Mouse (Mus musculus) spleen, adult 10 weeks (tissue): ENCODE data around the gene Actr5. TPM values are rescaled to one million over a fixed set of nuclear protein-coding genes. Genes with fewer than 3 reads are reported as not detected.

Experiments used
- polyA plus RNA-seq: library from polyadenylated mRNA; stranded (reverse); fragments of 350-450 nt; fragmentation: Illumina TruSeq; extraction: RNeasy Lipid Tissue Mini Kit (QIAGEN cat#74804); gene quantifications from one replicate; pipeline ENCODE4 v1.2.3, GENCODE M21; 2015; ENCODE audit warnings: low replicate concordance; ENCODE audit not compliant: insufficient read depth

Gene Actr5
- 9.8 TPM for polyA plus RNA-seq

GRCm38 (mm10) chr2:158624718-158625222 lies at the start of gene Actr5:
TSS of gene Actr5 (plus strand) at chr2:158624888.

GRCm38 (mm10) chr2:158610488-158611325 lies 14.0 kb upstream of the Actr5 start, which contains the start of gene Slc32a1:
TSS of gene Slc32a1 (plus strand) at chr2:158610767.

GRCm38 (mm10) chr2:158665098-158665497 lies 40.4 kb downstream of the Actr5 start, which contains the start of gene Ppp1r16b:
TSS of gene Ppp1r16b (plus strand) at chr2:158665398.

Other genes starting within 250 kb of the Actr5 start
- 0.52 TPM for gene Snhg11, start 249.2 kb upstream of the Actr5 start, polyA plus RNA-seq
- 46.2 TPM for gene Ralgapb, start 215.0 kb upstream of the Actr5 start, polyA plus RNA-seq
- not detected for gene Adig, start 122.3 kb upstream of the Actr5 start, polyA plus RNA-seq
- gene Arhgap40, start 112.1 kb upstream of the Actr5 start, polyA plus RNA-seq: not detected
- not detected for gene Slc32a1, start 14.1 kb upstream of the Actr5 start, polyA plus RNA-seq
- gene Ppp1r16b, start 40.5 kb downstream of the Actr5 start, polyA plus RNA-seq: 26.7 TPM
- 1.2 TPM for gene Fam83d, start 143.2 kb downstream of the Actr5 start, polyA plus RNA-seq
- gene Dhx35, start 169.9 kb downstream of the Actr5 start, polyA plus RNA-seq: 16.1 TPM